Mouse (Mus musculus) lung, embryonic 14.5 days (tissue): Measurements from ENCODE around the gene Frmd4a. TPM values are rescaled to one million over a fixed set of nuclear protein-coding genes. Genes with fewer than 3 reads are reported as not detected.
A peak's percentile ranks its signal among the peaks of the same experiment; 100 is the strongest.

Experiments used
- ATAC-seq: fragments of 200-750 bp; cut with Nextera tagmentation; 2 replicates; pipeline ENCODE4 v1.8.0; 2017; ENCODE audit warnings: mild to moderate bottlenecking, moderate TSS enrichment, moderate library complexity; ENCODE audit not compliant: insufficient read depth
- DNase-seq: peaks from one replicate; pipeline ENCODE4 v3.0.0-alpha.2; 2015
- H3K27ac ChIP-seq: fragments of 300-500 bp; sonication (generic); 2 replicates; pipeline ENCODE4 v1.5.1; 2014; ENCODE audit warnings: low read depth, mild to moderate bottlenecking, moderate library complexity
- H3K27me3 ChIP-seq: fragments of 300-500 bp; sonication (generic); 2 replicates; pipeline ENCODE4 v1.6.1; 2014; ENCODE audit warnings: low read length, control low read depth; ENCODE audit not compliant: insufficient read depth
- H3K36me3 ChIP-seq: fragments of 300-500 bp; sonication (generic); 2 replicates; pipeline ENCODE4 v1.6.1; 2014; ENCODE audit warnings: control low read depth; ENCODE audit not compliant: insufficient read depth
- H3K4me1 ChIP-seq: fragments of 300-500 bp; sonication (generic); 2 replicates; pipeline ENCODE4 v1.6.1; 2014; ENCODE audit warnings: antibody characterized with exemption, control low read depth; ENCODE audit not compliant: insufficient read depth
- H3K4me2 ChIP-seq: fragments of 300-500 bp; sonication (generic); 2 replicates; pipeline ENCODE4 v1.6.1; 2014; ENCODE audit warnings: mild to moderate bottlenecking
- H3K4me3 ChIP-seq: fragments of 300-500 bp; sonication (generic); 2 replicates; pipeline ENCODE4 v1.5.1; 2014; ENCODE audit warnings: low read depth, low read length
- H3K9ac ChIP-seq: fragments of 300-500 bp; sonication (generic); 2 replicates; pipeline ENCODE4 v1.6.1; 2014
- H3K9me3 ChIP-seq: fragments of 300-500 bp; sonication (generic); 2 replicates; pipeline ENCODE4 v1.6.1; 2016; ENCODE audit warnings: low read depth, low read length, control low read depth
- CTCF ChIP-seq: IDR thresholded peaks from 2 replicates; pipeline ENCODE4 v1.5.1; 2016; ENCODE audit warnings: antibody characterized with exemption, low read depth
- WGBS: fragments of 180-500 bp; shearing (Covaris S2); extraction: QIAGEN DNeasy Blood & Tissue Kit; methylation state at CpG from one replicate; pipeline ENCODE4 v1.1.7; 2014; 5-methylcytosine and 5-hydroxymethylcytosine counted together
- polyA plus RNA-seq: library from polyadenylated mRNA; unstranded; fragments of >200 nt; fragmentation: Nextera tagmentation; extraction: Ambion mirVana; gene quantifications from 2 replicates; pipeline ENCODE4 v1.2.1, GENCODE M21; 2014

Gene Frmd4a
- polyA plus RNA-seq, 1 experiment from 2014 or later: 37.1 TPM

DNA sequence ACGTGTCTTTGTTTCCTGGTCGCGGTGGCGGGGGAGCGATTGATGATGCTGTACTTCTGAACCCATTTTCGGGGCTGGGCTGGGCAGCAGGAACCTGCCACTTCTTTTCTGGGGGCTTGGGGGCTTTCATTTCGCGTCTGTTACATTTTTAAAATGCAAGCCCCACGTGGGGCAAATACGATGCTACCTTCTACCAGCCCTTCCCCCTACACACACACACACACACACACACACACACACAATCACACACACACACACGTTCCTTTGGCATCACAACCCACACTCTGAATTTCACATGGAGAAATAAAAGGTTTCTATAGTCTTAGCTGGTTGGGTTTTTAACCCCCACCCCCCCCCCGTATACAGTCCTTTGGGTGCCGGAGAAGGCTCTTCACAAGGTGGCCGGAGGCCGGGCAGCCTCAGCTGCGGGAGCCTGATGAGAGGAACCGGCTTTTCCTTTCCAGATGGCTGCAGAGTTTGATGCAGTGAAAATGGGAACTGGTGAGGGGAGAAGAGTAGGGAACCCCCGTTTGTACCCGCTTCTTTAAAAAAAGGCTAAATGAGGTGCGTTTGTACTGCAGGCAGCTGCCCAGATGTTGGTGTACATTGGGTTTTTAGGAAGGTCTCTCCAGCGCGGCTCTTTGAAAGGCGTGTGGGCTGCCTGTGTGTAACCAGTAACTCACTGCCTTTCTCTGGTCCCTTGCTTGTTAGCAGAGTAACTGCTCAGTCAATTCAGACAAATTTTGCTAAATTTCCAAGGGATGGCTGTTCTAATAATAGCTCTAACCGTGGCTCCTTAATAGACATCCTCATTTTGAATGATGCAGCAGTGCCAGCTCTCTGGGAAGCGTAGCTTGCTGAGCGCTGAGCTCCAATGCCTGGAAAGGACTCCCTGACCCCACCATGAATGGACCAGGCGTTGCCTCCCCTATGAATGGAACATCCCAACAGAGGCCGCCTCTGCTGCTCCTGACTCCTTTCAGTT, 384.4 kb downstream of the Frmd4a start:
- DNase-seq: peak; percentile 79
- H3K4me2 ChIP-seq: peak overlapping the region; percentile 85
- no peaks in the 10 kb centered on the region for H3K36me3 ChIP-seq
- H3K4me3 ChIP-seq: peak overlapping the region; percentile 67
- no peaks in the 10 kb centered on the region for H3K9me3 ChIP-seq
- WGBS: 1% methylated on average over 28 of the region's 28 CpGs
- peak overlapping the region; percentile 94 for H3K27ac ChIP-seq
- H3K9ac ChIP-seq: peak overlapping the region; percentile 86
- TF ChIP-seq CTCF: no peak
- peak; percentile 56 for ATAC-seq
- H3K27me3 ChIP-seq: no peaks in the 10 kb centered on the region
- H3K4me1 ChIP-seq: peaks cover 11% of the 10 kb centered on the region

DNA sequence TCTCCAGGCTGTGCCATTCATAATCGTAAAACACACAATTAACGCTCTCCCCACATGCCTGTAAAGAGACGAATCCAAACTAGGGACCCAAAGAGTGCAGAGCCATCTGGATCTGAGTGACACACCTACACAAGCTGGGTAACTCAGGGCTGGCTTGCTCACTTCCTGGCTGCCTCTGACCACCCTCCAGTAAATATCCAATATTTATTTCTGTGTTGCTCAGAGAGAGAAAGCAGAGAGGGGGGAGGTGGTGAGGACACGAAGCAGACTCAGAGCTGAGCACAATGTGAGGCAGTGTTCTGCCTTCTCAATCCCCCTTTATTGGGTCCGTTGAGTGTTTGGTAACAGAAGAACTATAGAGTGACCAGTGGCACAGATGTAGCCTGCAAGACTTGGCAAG, 389.5 kb downstream of the Frmd4a start:
- H3K36me3 ChIP-seq: no peaks in the 10 kb centered on the region
- ATAC-seq (peak; percentile 43; the same call in 1 of the 2 replicates), DNase-seq (peak; percentile 48)
- no peak overlapping the region for H3K4me3 ChIP-seq
- no peak overlapping the region for H3K9ac ChIP-seq
- H3K9me3 ChIP-seq: no peaks in the 10 kb centered on the region
- TF ChIP-seq CTCF: no peak
- WGBS: 41% methylated on average over 5 of the region's 5 CpGs
- no peaks in the 10 kb centered on the region for H3K27me3 ChIP-seq
- H3K4me1 ChIP-seq: peaks cover 16% of the 10 kb centered on the region
- H3K4me2 ChIP-seq: no peak overlapping the region
- H3K27ac ChIP-seq: no peak overlapping the region; the same call in 1 of the 2 replicates

DNA sequence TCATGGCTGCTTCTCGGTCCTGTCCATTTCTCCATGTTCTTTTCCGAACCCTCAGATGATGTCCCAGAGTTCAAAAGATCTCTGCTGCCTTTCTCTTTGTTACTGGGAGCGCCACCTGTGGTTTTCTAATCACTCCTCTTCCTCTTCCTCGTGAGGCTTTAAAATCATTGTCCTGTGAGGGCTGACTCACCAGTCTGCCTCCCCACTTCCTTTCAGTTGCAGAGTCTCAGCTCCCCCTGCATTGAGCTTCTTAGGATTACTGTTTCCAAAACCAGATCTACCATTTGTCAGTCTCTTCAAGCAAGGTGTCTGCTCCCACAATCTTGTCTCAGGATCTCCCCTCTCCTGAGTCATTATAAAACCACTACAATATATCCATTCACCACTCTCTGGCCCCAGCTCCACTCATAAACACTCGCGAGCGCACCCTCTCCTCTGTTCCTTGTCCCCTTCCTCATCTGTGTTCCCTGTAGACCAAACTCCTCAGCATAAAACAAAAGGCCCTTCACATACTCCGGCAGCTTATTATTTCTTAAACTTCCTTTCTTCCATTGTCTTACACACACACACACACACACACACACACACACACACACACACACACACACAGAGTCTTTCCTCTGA, 392.4 kb downstream of the Frmd4a start:
- TF ChIP-seq CTCF: no peak
- no peaks in the 10 kb centered on the region for H3K36me3 ChIP-seq
- no peaks in the 10 kb centered on the region for H3K9me3 ChIP-seq
- no peak overlapping the region for H3K4me3 ChIP-seq
- H3K27ac ChIP-seq: peak overlapping the region; percentile 55; the same call in 1 of the 2 replicates
- peak; percentile 26 for DNase-seq
- H3K9ac ChIP-seq: no peak overlapping the region
- no peaks in the 10 kb centered on the region for H3K27me3 ChIP-seq
- no peak for ATAC-seq
- 66% methylated on average over 8 of the region's 8 CpGs for WGBS
- peaks cover 32% of the 10 kb centered on the region for H3K4me1 ChIP-seq
- no peak overlapping the region for H3K4me2 ChIP-seq

DNA sequence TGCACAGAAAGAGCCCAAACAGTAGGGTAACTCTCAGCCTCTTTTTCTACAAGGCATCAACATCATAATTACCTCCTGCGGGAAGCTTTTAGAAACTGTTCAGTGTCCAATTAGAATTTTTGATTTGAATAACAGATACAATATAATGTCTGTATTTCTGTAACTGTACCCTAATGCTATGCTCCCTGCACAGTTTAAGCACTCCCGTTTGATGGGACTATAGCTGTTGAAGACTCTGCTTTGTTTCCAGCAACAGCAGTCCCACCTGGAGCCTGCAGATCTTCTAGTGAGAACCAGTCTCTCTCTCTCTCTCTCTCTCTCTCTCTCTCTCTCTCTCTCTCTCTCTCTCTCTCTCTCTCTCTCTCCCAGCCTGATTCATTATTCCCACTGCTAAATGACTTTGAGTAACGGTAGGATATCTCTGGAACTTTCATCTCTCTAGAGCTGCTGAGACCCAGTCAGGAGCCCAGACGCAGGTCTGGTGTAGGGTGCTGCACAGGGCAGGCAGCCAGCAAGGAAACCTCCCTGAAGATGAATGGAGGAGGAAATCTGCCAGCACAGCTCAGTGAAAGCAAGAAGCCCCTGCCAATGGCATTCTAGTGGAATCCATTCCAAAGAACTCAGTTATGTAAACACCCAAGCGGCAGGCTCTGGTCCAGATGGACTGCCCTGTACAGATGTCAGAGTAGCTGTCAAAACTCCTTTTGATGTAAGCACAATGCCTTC, 395.5 kb downstream of the Frmd4a start:
- Histone ChIP-seq H3K36me3 (no peaks in the 10 kb centered on the region), H3K4me1 (peaks cover 20% of the 10 kb centered on the region), H3K27me3 (no peaks in the 10 kb centered on the region), H3K4me3 (no peak overlapping the region), H3K4me2 (no peak overlapping the region; the same call in 1 of the 2 replicates), H3K9ac (no peak overlapping the region), H3K9me3 (no peaks in the 10 kb centered on the region), H3K27ac (no peak overlapping the region)
- 27% methylated on average over 5 of the region's 5 CpGs for WGBS
- peak; percentile 89 for DNase-seq
- TF ChIP-seq CTCF: no peak
- peak; percentile 90 for ATAC-seq

DNA sequence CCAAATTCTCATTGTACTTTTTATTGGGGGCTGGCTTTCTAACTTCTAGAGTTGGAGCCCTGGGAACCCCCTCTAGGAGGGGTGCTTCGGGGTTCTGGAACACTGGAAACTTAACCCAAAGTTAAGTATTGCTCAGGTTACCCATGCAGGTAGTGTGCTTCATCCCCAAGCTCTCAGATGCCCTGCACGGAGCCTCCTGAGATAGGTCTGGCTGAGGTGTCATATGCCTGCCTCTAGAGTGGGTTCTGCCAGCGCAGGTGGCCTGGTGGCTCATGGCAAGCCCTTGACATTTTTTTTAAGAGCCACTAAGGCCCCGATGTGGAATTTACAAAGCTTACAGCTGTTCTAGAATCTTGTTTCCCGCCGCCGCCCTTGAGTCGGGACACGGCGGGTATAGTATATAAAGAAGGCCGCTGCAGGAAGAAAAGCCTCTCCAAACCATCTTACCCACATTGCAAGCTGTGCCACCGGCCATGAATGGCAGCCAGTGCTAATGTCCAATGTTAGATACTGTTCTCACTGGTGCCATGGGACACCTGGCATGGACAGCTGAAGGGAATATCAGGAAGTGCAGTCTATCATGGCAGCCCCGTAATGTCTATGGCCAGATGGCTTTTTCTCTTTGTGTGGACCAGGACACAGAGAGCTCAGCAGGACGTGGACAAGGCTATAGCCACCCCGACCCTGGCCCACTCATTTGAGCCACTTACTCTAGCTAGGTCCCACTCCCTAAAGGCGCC, 396.2 kb downstream of the Frmd4a start:
- peak; percentile 52; the same call in 1 of the 2 replicates for ATAC-seq
- no peaks in the 10 kb centered on the region for H3K36me3 ChIP-seq
- WGBS: 74% methylated on average over 16 of the region's 16 CpGs
- no peaks in the 10 kb centered on the region for H3K27me3 ChIP-seq
- H3K9ac ChIP-seq: no peak overlapping the region
- H3K4me3 ChIP-seq: no peak overlapping the region
- H3K9me3 ChIP-seq: no peaks in the 10 kb centered on the region
- no peak overlapping the region; the same call in 1 of the 2 replicates for H3K4me2 ChIP-seq
- TF ChIP-seq CTCF: no peak
- no peak for DNase-seq
- peak overlapping the region; percentile 50; the same call in 1 of the 2 replicates for H3K27ac ChIP-seq
- H3K4me1 ChIP-seq: peaks cover 20% of the 10 kb centered on the region

DNA sequence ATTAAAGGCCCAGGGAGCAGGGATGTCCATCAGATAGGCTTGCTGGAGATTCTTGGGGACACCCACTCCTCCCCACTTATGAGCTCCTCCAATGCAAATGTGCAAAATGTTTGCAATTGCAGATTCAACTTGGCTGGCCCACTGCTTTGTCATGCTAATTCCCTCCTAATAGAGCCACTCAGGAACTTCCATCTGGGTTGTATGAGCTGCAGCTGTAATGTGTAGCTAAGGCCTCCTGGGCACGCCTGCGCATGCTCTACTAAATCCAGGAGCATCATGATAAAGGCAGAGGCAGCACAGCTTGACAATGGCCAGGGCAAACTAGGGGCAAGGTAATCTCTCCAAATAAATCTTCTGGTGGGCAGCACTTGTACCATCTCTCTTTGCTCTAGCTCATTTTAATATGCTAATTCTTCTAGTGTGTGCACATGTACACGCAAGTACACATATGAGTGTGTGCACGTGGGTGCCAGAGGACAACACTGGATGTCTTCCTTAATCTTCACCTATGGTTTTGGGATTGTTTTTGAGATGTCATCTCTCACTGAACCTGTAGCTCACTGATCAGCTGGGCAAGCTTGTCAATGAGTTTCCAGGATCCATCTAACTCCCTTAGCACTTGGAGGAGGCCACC, 403.3 kb downstream of the Frmd4a start:
- 91% methylated on average over 4 of the region's 4 CpGs for WGBS
- TF ChIP-seq CTCF: no peak
- H3K36me3 ChIP-seq: no peaks in the 10 kb centered on the region
- no peak overlapping the region for H3K9ac ChIP-seq
- H3K4me2 ChIP-seq: no peak overlapping the region
- H3K9me3 ChIP-seq: no peaks in the 10 kb centered on the region
- no peaks in the 10 kb centered on the region for H3K27me3 ChIP-seq
- peak overlapping the region; percentile 38; the same call in 1 of the 2 replicates for H3K27ac ChIP-seq
- ATAC-seq: no peak
- no peak overlapping the region for H3K4me3 ChIP-seq
- DNase-seq: no peak
- H3K4me1 ChIP-seq: peaks cover 4% of the 10 kb centered on the region; the same call in 1 of the 2 replicates
